Mouse (Mus musculus) CH12.LX (cell line): ENCODE data around the gene F2rl3.

Experiments
- BHLHE40 ChIP-seq: IDR thresholded peaks from 2 replicates; pipeline ENCODE4 v1.6.1; 2011; ENCODE audit warnings: mild to moderate bottlenecking, low read depth, low read length, improper control_type of control experiment
- CHD1 ChIP-seq: IDR thresholded peaks from 2 replicates; pipeline ENCODE4 v1.6.1; 2012; ENCODE audit warnings: low read depth, low read length, improper control_type of control experiment, inconsistent platforms
- CTCF ChIP-seq, 2 experiments: IDR thresholded peaks in 1 of 2; conservative IDR thresholded peaks in 1 of 2; 2 replicates each; pipeline ENCODE4 v1.5.1; 2011 to 2012; ENCODE audit warnings: low read depth in 2 of 2, low read length in 2 of 2, improper control_type of control experiment in 1 of 2, inconsistent platforms in 1 of 2, mild to moderate bottlenecking in 1 of 2, moderate library complexity in 1 of 2
- ELF1 ChIP-seq: IDR thresholded peaks from 2 replicates; pipeline ENCODE4 v1.6.1; 2014; ENCODE audit warnings: low read depth, mild to moderate bottlenecking, inconsistent platforms, low read length, improper control_type of control experiment
- EP300 ChIP-seq: IDR thresholded peaks from 2 replicates; pipeline ENCODE4 v1.6.1; 2011; ENCODE audit warnings: low read length, improper control_type of control experiment
- MAZ ChIP-seq: IDR thresholded peaks from 2 replicates; pipeline ENCODE4 v1.6.1; 2012; ENCODE audit warnings: low read depth, mild to moderate bottlenecking, inconsistent platforms, low read length, improper control_type of control experiment, moderate library complexity
- MYC ChIP-seq: IDR thresholded peaks from 2 replicates; pipeline ENCODE4 v1.6.1; 2011; ENCODE audit warnings: low read depth, mild to moderate bottlenecking, improper control_type of control experiment, low read length
- NELFE ChIP-seq: IDR thresholded peaks from 2 replicates; pipeline ENCODE4 v1.6.1; 2011; ENCODE audit warnings: low read depth, low read length, improper control_type of control experiment
- POLR2A ChIP-seq: IDR thresholded peaks from 2 replicates; pipeline ENCODE4 v1.6.1; 2011; ENCODE audit warnings: low read depth, mild to moderate bottlenecking, improper control_type of control experiment, low read length
- POLR2AphosphoS2 ChIP-seq: IDR thresholded peaks from 2 replicates; pipeline ENCODE4 v1.6.1; 2011; ENCODE audit warnings: low read depth, low read length, improper control_type of control experiment
- SIN3A ChIP-seq: IDR thresholded peaks from 2 replicates; pipeline ENCODE4 v1.6.1; 2012; ENCODE audit warnings: low read length, improper control_type of control experiment, inconsistent platforms
- USF1 ChIP-seq: IDR thresholded peaks from 2 replicates; pipeline ENCODE4 v1.6.1; 2014; ENCODE audit warnings: low read depth, mild to moderate bottlenecking, inconsistent platforms, low read length, improper control_type of control experiment

GRCm38 (mm10) chr8:72720541-72720940 is 41.1 kb upstream of the F2rl3 start:
- no peak for TF ChIP-seq MAZ
- TF ChIP-seq POLR2AphosphoS2: no peak
- no peak for TF ChIP-seq CTCF (conservative IDR thresholded peaks at IDR 0.05 in 1 of 2, IDR thresholded peaks at IDR 0.05 in 1 of 2; ENCODE audit: low read depth in 2 of 2, low read length in 2 of 2)
- no peak for TF ChIP-seq CHD1
- no peak for TF ChIP-seq BHLHE40
- no peak for TF ChIP-seq MYC
- no peak for TF ChIP-seq POLR2A
- TF ChIP-seq ELF1: no peak
- TF ChIP-seq EP300: no peak
- TF ChIP-seq USF1: no peak
- no peak for TF ChIP-seq SIN3A
- TF ChIP-seq NELFE: no peak
